Mouse (Mus musculus) left cerebral cortex, adult 6 months (tissue): ENCODE measurements around the gene Olfr1156. TPM values are rescaled to one million over a fixed set of nuclear protein-coding genes. Genes with fewer than 3 reads are reported as not detected.

Experiments
- long read RNA-seq, 2 experiments: library from polyadenylated mRNA; unstranded; transcript quantifications; one replicate each; pipeline ENCODE4 v2.0.0; 2019 to 2020
- polyA plus RNA-seq: library from polyadenylated mRNA; unstranded; fragments of <200 nt; fragmentation: Nextera tagmentation; gene quantifications from 2 replicates; pipeline ENCODE4 v1.2.3, GENCODE M21; 2021

The Olfr1156 gene
- polyA plus RNA-seq, result not detected in 2 replicates
- long read RNA-seq, experiment 1, result 0 reads
- long read RNA-seq, experiment 2, result 0 reads

DNA sequence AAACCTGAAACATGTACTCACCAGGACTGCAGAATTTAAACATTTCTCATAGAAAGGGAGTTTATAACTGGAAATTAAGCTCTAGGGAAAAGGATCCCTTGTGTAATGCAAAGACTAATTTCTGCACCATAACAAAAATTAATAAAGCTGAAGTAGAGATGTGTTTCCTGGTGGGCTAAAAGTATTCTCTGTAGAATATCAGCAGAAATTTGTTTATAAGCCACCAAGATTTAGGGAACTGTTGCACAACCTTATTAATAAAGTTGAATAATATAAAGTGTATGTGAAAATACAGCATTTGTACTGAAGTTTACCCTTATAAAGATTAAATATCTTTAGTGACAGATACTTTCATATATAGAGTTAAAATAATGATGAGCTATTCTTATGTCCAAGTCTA, at the start of gene Olfr1156:
Gene Olfr1156 (minus strand): TSS at position 101 of the 400 bp plus-strand sequence.

DNA sequence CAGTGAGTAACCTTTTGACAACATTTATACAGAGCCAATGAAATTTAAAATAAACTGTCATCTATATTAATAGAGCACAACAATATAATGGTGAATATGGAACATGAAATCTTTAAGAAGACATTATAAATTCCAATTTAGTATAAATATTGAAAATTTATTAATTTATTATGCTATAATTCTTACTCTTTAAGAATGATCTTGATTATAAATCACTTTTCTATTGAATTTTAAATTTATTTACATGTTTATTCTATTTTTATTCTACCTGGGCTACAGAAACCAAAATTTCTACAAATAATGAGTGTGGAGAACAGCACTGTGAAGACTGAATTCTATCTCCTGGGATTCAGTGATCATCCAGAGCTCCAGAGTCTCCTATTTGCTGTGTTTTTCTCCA, 36.9 kb upstream of the Olfr1156 start, which contains the start of gene Olfr1158:
Gene Olfr1158 (plus strand): TSS at position 301 of the 400 bp plus-strand sequence.

DNA sequence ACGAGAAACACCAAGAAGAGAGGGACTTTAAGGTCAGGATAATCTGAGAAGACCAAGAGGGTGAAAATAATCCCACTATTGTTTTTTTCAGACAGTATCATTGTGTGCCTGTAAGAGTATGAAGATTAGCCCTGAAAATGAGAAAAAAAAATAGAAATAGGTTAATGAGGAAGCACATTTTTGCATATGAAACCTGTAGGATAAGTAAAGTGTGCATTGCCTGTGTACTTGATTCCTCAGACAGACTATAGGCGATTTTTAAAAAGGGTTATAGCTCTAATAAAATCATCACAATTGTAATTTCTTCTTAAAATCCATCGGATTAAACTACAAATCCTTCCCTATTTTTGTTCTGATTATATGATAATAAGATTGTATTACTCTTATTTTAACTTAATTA, 21.7 kb upstream of the Olfr1156 start, which contains the start of gene Olfr74:
Gene Olfr74 (minus strand): TSS at position 101 of the 400 bp plus-strand sequence.

DNA sequence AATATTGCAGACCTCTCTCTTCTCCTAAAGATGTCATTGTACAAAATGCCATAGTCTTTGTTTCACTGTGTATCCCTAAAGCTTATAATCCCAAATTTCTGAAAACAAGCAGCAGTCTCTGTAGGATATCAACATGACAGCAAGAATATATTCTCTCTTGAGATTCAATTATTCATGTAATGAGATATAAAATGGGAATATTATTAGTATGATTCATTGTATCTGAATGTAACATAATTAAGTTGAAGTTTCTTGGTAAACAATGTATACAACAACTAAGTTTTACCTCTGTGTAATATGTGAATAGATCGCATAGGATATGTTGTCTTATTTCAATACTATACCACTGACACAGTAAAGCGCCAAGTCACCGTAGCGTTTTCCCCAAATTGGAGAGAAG, 15.3 kb upstream of the Olfr1156 start, which contains the start of gene Olfr1157:
Gene Olfr1157 (minus strand): TSS at position 101 of the 400 bp plus-strand sequence.

DNA sequence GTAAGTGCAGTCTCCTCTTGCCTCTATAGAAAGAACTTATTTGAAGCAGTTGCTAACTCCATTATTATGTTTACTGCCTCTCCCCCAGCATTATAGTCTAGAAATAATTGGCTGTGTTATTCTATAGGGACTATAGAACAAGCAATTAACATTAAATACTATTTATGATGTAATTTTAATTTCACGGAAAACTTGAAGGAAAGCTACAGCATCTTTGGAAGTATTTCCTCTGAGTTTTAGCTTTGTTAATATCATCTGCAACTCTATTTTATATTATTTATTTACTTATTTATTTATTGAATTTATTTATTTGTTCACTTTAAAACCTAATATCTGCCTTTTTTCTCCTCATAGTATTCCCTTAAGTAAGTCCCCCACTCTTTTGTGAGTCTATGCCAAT, 7.9 kb downstream of the Olfr1156 start, which contains the start of gene Olfr1155:
Gene Olfr1155 (minus strand): TSS at position 101 of the 400 bp plus-strand sequence.

DNA sequence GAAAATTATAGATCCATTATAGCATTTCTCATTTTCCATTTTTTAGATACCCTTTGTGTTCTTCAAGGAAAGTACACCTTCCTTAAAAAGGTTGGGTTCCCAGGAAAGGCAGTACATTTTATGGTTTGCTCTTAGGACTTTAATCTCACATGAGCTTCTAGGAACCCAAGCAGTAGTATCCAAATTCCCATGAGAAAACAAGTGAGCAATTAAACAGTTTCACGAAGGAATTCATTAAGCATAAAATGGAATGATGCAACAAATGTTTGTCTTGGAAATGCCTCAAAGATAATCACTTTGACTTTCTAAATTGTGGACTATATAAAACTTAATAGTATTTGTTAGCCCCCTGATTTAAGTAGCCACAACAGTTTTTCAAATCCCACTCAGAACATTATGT, 47.8 kb downstream of the Olfr1156 start, which contains the start of gene Olfr1154:
Gene Olfr1154 (minus strand): TSS at position 101 of the 400 bp plus-strand sequence.

Other genes with a start within 250 kb of the Olfr1156 start
- not detected in 2 replicates for gene Olfr1137, start 239.9 kb downstream of the Olfr1156 start, polyA plus RNA-seq
- not detected in 2 replicates for gene Olfr1138, start 213.1 kb downstream of the Olfr1156 start, polyA plus RNA-seq
- not detected in 2 replicates for gene Olfr1140, start 209.3 kb downstream of the Olfr1156 start, polyA plus RNA-seq
- not detected in 2 replicates for gene Olfr1141, start 199.1 kb downstream of the Olfr1156 start, polyA plus RNA-seq
- gene Olfr152, start 173.6 kb downstream of the Olfr1156 start, polyA plus RNA-seq, result not detected in 2 replicates
- not detected in 2 replicates for gene Olfr1143, start 152.5 kb downstream of the Olfr1156 start, polyA plus RNA-seq
- not detected in 2 replicates for gene Olfr1145, start 143.3 kb downstream of the Olfr1156 start, polyA plus RNA-seq
- gene Olfr1148, start 122.6 kb downstream of the Olfr1156 start, polyA plus RNA-seq, result not detected in 2 replicates
- not detected in 2 replicates for gene Olfr1150-ps1, start 109.1 kb downstream of the Olfr1156 start, polyA plus RNA-seq
- gene Olfr1151, start 97.2 kb downstream of the Olfr1156 start, polyA plus RNA-seq, result not detected in 2 replicates
- not detected in 2 replicates for gene Olfr1152, start 86.6 kb downstream of the Olfr1156 start, polyA plus RNA-seq
- not detected in 2 replicates for gene Olfr1153, start 58.1 kb downstream of the Olfr1156 start, polyA plus RNA-seq
- not detected in 2 replicates for gene Olfr1154, start 47.9 kb downstream of the Olfr1156 start, polyA plus RNA-seq
- not detected in 2 replicates for gene Olfr1155, start 8.0 kb downstream of the Olfr1156 start, polyA plus RNA-seq
- gene Olfr1157, start 15.2 kb upstream of the Olfr1156 start, polyA plus RNA-seq, result not detected in 2 replicates
- gene Olfr74, start 21.6 kb upstream of the Olfr1156 start, polyA plus RNA-seq, result not detected in 2 replicates
- gene Olfr1158, start 37.0 kb upstream of the Olfr1156 start, polyA plus RNA-seq, result not detected in 2 replicates
- gene Olfr1160, start 55.2 kb upstream of the Olfr1156 start, polyA plus RNA-seq, result not detected in 2 replicates
- gene Olfr1161, start 69.7 kb upstream of the Olfr1156 start, polyA plus RNA-seq, result not detected in 2 replicates
- gene Olfr73, start 84.6 kb upstream of the Olfr1156 start, polyA plus RNA-seq, result not detected in 2 replicates
- not detected in 2 replicates for gene Olfr1162, start 98.0 kb upstream of the Olfr1156 start, polyA plus RNA-seq
- not detected in 2 replicates for gene Olfr1163, start 118.7 kb upstream of the Olfr1156 start, polyA plus RNA-seq
- not detected in 2 replicates for gene Olfr1164, start 140.9 kb upstream of the Olfr1156 start, polyA plus RNA-seq
- gene Olfr1166, start 175.2 kb upstream of the Olfr1156 start, polyA plus RNA-seq, result not detected in 2 replicates
- not detected in 2 replicates for gene Olfr1167, start 202.1 kb upstream of the Olfr1156 start, polyA plus RNA-seq
- gene Olfr1168, start 228.8 kb upstream of the Olfr1156 start, polyA plus RNA-seq, result not detected in 2 replicates